Mouse (Mus musculus) intestine, postnatal 0 days (tissue): Measurements from ENCODE around the gene Tbl2. TPM values are rescaled to one million over a fixed set of nuclear protein-coding genes. Genes with fewer than 3 reads are reported as not detected.

Experiments used
- ATAC-seq: fragments of 200-750 bp; cut with Nextera tagmentation; 2 replicates; pipeline ENCODE4 v1.8.0; 2017; ENCODE audit warnings: mild to moderate bottlenecking, moderate TSS enrichment, moderate library complexity
- H3K27ac ChIP-seq: fragments of 300-500 bp; sonication (generic); 2 replicates; pipeline ENCODE4 v1.5.1; 2014; ENCODE audit warnings: mild to moderate bottlenecking, low read depth, low read length, moderate library complexity
- H3K27me3 ChIP-seq: fragments of 300-500 bp; sonication (generic); replicated peaks from 2 replicates; pipeline ENCODE4 v1.6.1; 2014; ENCODE audit warnings: low read length, mixed read lengths; ENCODE audit not compliant: control insufficient read depth, insufficient read depth
- H3K36me3 ChIP-seq: fragments of 300-500 bp; sonication (generic); 2 replicates; pipeline ENCODE4 v1.6.1; 2014; ENCODE audit warnings: mild to moderate bottlenecking, moderate library complexity; ENCODE audit not compliant: control insufficient read depth, insufficient read depth
- H3K4me1 ChIP-seq: fragments of 300-500 bp; sonication (generic); replicated peaks from 2 replicates; pipeline ENCODE4 v1.6.1; 2014; ENCODE audit warnings: antibody characterized with exemption, low read length, mixed read lengths; ENCODE audit not compliant: control insufficient read depth, insufficient read depth
- H3K4me2 ChIP-seq: fragments of 300-500 bp; sonication (generic); replicated peaks from 2 replicates; pipeline ENCODE4 v1.6.1; 2014; ENCODE audit warnings: low read depth, mild to moderate bottlenecking, moderate library complexity
- H3K4me3 ChIP-seq: fragments of 300-500 bp; sonication (generic); 2 replicates; pipeline ENCODE4 v1.5.1; 2014; ENCODE audit warnings: low read depth, low read length
- H3K9ac ChIP-seq: fragments of 300-500 bp; sonication (generic); 2 replicates; pipeline ENCODE4 v1.6.1; 2014; ENCODE audit warnings: mild to moderate bottlenecking, low read depth, low read length
- H3K9me3 ChIP-seq: fragments of 300-500 bp; sonication (generic); 2 replicates; pipeline ENCODE4 v1.6.1; 2016; ENCODE audit warnings: mixed run types; ENCODE audit not compliant: control insufficient read depth
- CTCF ChIP-seq: sonication (generic); IDR thresholded peaks from 2 replicates; pipeline ENCODE4 v1.5.1; 2016; ENCODE audit warnings: low read depth, mild to moderate bottlenecking, control low read depth, antibody characterized with exemption, moderate library complexity
- WGBS: fragments of 180-500 bp; shearing (Covaris S2); extraction: QIAGEN DNeasy Blood & Tissue Kit; methylation state at CpG from one replicate; pipeline ENCODE4 v1.1.7; 2014; 5-methylcytosine and 5-hydroxymethylcytosine counted together
- polyA plus RNA-seq: library from polyadenylated mRNA; unstranded; fragments of >200 nt; fragmentation: Nextera tagmentation; extraction: Ambion mirVana; gene quantifications from 2 replicates; pipeline ENCODE4 v1.2.1, GENCODE M21; 2015

Gene Tbl2
- polyA plus RNA-seq, 1 experiment from 2014 or later = 17.7 TPM

DNA sequence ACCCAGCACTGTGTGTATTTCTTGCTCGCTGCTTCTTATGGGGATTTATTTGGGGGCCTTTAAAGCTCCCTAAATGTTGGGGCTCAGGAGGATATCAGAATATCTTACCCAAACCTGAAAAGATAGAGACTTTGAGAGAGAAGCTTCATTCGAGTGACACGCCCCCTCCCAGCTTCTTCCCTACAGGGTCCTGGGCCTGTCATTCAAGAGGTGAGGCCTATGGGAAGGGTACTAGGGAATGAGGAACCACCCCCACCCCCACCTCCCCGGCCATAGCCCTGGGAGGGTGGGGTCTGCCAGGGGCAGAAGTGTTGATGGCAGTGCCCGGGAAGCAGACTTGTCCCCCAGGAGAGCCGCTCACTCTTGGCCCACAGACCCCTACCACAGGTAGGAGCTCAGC lies 23.3 kb upstream of the Tbl2 start:
- H3K27ac ChIP-seq = no peak overlapping the region
- no peak overlapping the region for H3K9ac ChIP-seq
- no peak for ATAC-seq
- 71% methylated on average over 6 of the region's 6 CpGs for WGBS
- no peaks in the 10 kb centered on the region for H3K4me1 ChIP-seq
- no peaks in the 10 kb centered on the region for H3K9me3 ChIP-seq
- TF ChIP-seq CTCF = no peak
- no peaks in the 10 kb centered on the region for H3K27me3 ChIP-seq
- no peak overlapping the region for H3K4me3 ChIP-seq
- H3K36me3 ChIP-seq = no peaks in the 10 kb centered on the region
- H3K4me2 ChIP-seq = no peak overlapping the region

DNA sequence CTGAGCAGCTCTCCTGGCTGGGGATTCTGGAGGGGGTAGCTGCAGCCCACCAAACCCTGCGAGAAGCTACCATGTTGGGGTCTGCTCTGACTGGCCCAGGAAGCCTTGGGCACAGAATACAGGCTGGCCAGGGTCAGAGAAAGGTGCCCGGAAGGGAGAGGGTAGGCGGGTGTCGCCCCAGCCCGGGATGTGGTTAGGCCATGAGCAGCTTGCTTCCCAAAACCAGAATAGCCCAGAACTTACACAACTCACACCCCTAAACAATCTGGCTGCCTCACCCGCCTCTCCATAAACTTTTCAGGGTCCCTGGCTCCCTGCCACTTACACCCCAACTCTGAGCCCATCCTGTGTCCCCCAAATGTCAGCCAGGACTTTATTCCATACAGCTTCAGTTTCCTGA lies 21.8 kb upstream of the Tbl2 start:
- no peaks in the 10 kb centered on the region for H3K9me3 ChIP-seq
- H3K4me1 ChIP-seq = no peaks in the 10 kb centered on the region
- H3K27me3 ChIP-seq = no peaks in the 10 kb centered on the region
- no peak overlapping the region for H3K4me3 ChIP-seq
- no peak overlapping the region for H3K27ac ChIP-seq
- WGBS = 81% methylated on average over 6 of the region's 6 CpGs
- no peak for ATAC-seq
- H3K9ac ChIP-seq = no peak overlapping the region
- no peak for TF ChIP-seq CTCF
- no peak overlapping the region for H3K4me2 ChIP-seq
- H3K36me3 ChIP-seq = no peaks in the 10 kb centered on the region

DNA sequence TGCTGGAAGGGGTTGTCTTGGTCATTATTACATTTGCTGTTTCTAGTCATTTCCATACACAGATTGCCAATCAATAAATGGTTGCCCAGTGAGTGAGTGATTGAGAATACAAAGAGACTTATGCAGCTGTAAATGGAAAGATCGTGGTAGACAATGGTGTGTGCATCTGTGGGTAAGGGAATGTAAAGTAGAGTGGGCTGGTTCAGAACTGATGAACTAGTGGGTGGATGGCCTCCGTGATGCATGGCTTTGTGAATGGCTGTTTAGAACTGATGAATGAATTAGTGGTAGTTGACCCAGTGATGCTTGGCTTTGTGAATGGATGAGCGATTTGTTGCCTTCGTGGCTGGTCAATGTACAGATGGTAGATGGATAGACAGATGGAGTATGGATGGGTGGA lies 19.7 kb upstream of the Tbl2 start:
- peaks cover 11% of the 10 kb centered on the region; the same call in 1 of the 2 replicates for H3K27me3 ChIP-seq
- WGBS = 86% methylated on average over 4 of the region's 4 CpGs
- H3K4me3 ChIP-seq = no peak overlapping the region
- TF ChIP-seq CTCF = no peak
- H3K4me2 ChIP-seq = no peak overlapping the region
- no peaks in the 10 kb centered on the region for H3K4me1 ChIP-seq
- H3K9me3 ChIP-seq = no peaks in the 10 kb centered on the region
- no peak for ATAC-seq
- no peak overlapping the region for H3K9ac ChIP-seq
- no peaks in the 10 kb centered on the region for H3K36me3 ChIP-seq
- no peak overlapping the region for H3K27ac ChIP-seq

DNA sequence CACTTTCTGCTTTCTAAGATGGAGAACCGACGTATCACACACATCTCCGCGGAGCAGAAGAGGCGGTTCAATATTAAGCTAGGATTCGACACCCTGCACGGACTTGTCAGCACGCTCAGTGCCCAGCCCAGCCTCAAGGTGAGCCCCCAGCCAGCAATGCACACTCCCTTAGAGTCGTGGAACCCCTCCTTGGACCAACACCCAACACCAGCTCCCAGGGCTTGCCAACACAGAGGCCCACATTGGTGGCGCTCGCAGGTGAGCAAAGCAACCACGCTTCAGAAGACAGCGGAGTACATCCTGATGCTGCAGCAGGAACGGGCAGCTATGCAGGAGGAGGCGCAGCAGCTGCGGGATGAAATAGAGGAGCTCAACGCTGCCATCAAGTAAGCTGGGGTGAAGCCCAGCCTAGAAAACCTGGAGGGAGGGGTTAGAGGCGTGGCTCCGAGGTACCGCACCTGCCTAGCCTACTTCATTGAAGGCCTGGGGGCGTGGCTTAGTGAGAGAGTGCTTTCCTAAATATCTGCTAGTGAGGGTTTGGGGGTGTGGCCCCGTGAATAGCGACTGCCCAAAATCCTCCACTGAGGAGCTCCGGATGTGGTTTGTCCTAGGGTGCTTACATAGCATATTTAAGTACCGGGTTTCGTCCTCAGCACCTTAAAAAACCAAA lies 15.6 kb upstream of the Tbl2 start:
- no peak overlapping the region for H3K9ac ChIP-seq
- ATAC-seq = peak; percentile 52
- no peaks in the 10 kb centered on the region for H3K36me3 ChIP-seq
- H3K4me2 ChIP-seq = peak overlapping the region; percentile 54
- no peak overlapping the region for H3K27ac ChIP-seq
- peak overlapping the region; percentile 11 for H3K4me3 ChIP-seq
- H3K27me3 ChIP-seq = peaks cover 11% of the 10 kb centered on the region; the same call in 1 of the 2 replicates
- H3K4me1 ChIP-seq = no peaks in the 10 kb centered on the region
- TF ChIP-seq CTCF = no peak
- H3K9me3 ChIP-seq = 0 out of 2 replicates have a peak, but pooled peaks cover 2% of the 10 kb centered on the region
- WGBS = 12% methylated on average over 26 of the region's 26 CpGs

DNA sequence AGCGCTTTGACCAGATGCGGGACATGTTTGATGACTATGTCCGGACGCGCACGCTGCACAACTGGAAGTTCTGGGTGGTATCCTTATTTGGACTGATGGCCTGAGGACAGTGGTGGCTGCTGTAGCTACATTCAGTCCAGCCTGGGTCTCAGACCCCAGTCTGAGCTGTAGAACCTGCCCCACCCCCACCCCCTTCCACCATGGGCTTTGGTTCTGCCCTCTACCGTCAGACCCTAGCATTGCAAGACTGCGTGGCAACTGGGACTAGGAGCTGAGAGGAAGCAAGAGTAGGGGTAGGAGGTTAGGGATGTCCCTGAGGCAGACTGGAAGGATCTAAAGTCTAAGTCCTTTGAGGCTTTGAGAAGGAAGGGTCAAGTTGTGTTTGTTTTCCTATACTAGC lies 14.9 kb upstream of the Tbl2 start:
- Histone ChIP-seq H3K27ac (no peak overlapping the region), H3K36me3 (no peaks in the 10 kb centered on the region), H3K4me2 (peak overlapping the region; percentile 54), H3K4me1 (no peaks in the 10 kb centered on the region), H3K27me3 (peaks cover 11% of the 10 kb centered on the region; the same call in 1 of the 2 replicates), H3K9me3 (0 out of 2 replicates have a peak, but pooled peaks cover 2% of the 10 kb centered on the region), H3K9ac (no peak overlapping the region), H3K4me3 (peak overlapping the region; percentile 11)
- WGBS = 37% methylated on average over 8 of the region's 8 CpGs
- ATAC-seq = no peak
- TF ChIP-seq CTCF = peak; percentile 69

DNA sequence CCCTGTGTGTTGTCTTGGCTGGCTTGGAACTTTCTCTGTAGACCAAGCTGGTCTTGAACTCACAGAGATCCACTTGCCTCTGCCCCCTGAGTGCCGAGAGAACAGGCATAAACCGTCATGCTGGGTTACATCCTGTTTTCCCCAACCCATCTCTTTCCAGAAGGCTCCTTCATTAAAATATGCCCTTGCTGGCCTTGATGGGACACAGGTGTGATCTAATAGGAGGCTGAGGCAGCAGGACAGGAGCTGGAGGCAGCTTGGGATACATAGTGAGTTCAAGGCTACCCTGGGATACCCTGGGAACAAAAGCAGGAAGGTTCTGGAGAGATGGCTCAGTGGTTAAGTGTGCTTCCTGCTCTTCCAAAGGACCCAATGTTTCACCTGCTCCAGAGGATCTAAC lies 9.6 kb upstream of the Tbl2 start:
- no peak overlapping the region for H3K4me2 ChIP-seq
- H3K27me3 ChIP-seq = no peaks in the 10 kb centered on the region
- no peaks in the 10 kb centered on the region for H3K4me1 ChIP-seq
- WGBS = 68% methylated on average over 2 of the region's 2 CpGs
- H3K4me3 ChIP-seq = no peak overlapping the region
- H3K9me3 ChIP-seq = 0 out of 2 replicates have a peak, but pooled peaks cover 2% of the 10 kb centered on the region
- H3K36me3 ChIP-seq = no peaks in the 10 kb centered on the region
- H3K9ac ChIP-seq = no peak overlapping the region
- ATAC-seq = no peak
- no peak overlapping the region for H3K27ac ChIP-seq
- TF ChIP-seq CTCF = no peak
